In genomic region chr3:53227866-53228265, GRCm38 (mm10) we compare ENCODE assay signal across 20 mouse cellular contexts.
DNase-seq lines count a peak whose midpoint lies in the region; TF ChIP-seq lines count a peak whose summit lies in the region.
"Had no signal": no experiment of that assay in that cellular context is flagged by ENCODE, and none has a peak within 500 bp of the region (broad histone marks: within the 10 kb centered on the region; RNA-seq: fewer than 3 reads in every experiment).

No protein-coding gene starts in this region.

- H3K27ac ChIP-seq in gastrocnemius, adult 2 months, result peak overlapping the region; percentile 24; the same call in 1 of the 2 replicates
- H3K27ac ChIP-seq in heart, adult 2 months, result no peak overlapping the region

- peaks cover 11% of the 10 kb centered on the region for H3K4me1 ChIP-seq in heart, adult 2 months (ENCODE audit: control insufficient read depth, insufficient read depth, low read length)

- H3ac ChIP-seq in C2C12 (ENCODE audit: control insufficient read depth, insufficient read length, low read depth) (no peak overlapping the region), myocyte (ENCODE audit: control insufficient read depth, insufficient read length) (no peak overlapping the region)

- H3K36me3 ChIP-seq in C2C12 (ENCODE audit: control insufficient read depth, insufficient read depth) (no peaks in the 10 kb centered on the region), myocyte (ENCODE audit: control insufficient read depth, insufficient read depth) (peaks cover 4% of the 10 kb centered on the region)
- H3K36me3 ChIP-seq in heart, adult 2 months (ENCODE audit: control insufficient read depth, insufficient read depth, low read length), result peaks cover 2% of the 10 kb centered on the region; the same call in 1 of the 2 replicates
- H3K36me3 ChIP-seq: G1E had no signal

- H3K79me3 ChIP-seq in C2C12 (ENCODE audit: low read depth), result no peaks in the 10 kb centered on the region

- no peak for TF ChIP-seq POLR2A in myocyte (IDR thresholded peaks at IDR 0.05; ENCODE audit: insufficient read length, low read depth)
- TF ChIP-seq POLR2A in heart, adult 2 months (IDR thresholded peaks at IDR 0.05; ENCODE audit: insufficient read depth, low read depth, low read length), result no peak

- TF ChIP-seq EP300 in heart, adult 2 months (IDR thresholded peaks at IDR 0.05; ENCODE audit: insufficient read depth, low read depth, low read length), result no peak

- H3K79me2 ChIP-seq in C2C12 (ENCODE audit: control insufficient read depth, insufficient read depth), result no peaks in the 10 kb centered on the region
- H3K79me2 ChIP-seq in myocyte (ENCODE audit: control insufficient read depth, insufficient read depth), result no peaks in the 10 kb centered on the region
- H3K79me2 ChIP-seq in heart, adult 2 months (replicated peaks; ENCODE audit: control insufficient read depth, insufficient read depth, low read length), result no peaks in the 10 kb centered on the region

- H3K9ac ChIP-seq in heart, adult 2 months (ENCODE audit: low read depth, low read length), result no peak overlapping the region

- intact Hi-C loops in gastrocnemius, adult 2 months (cut with DNase I), result no loop called here
- intact Hi-C loops in gastrocnemius, postnatal 14 days (cut with DNase I; ENCODE audit: low total_unique reads), result no loop called here
- intact Hi-C loops in heart, adult 2 months (cut with DNase I), result no loop called here

- H3K4me2 ChIP-seq in myocyte (ENCODE audit: low read depth), result no peak overlapping the region

- no peak for DNase-seq in gastrocnemius, adult 2 months
- DNase-seq in gastrocnemius, postnatal 14 days, result no peak
- DNase-seq in adrenal gland, postnatal 14 days, result no peak
- no peak for DNase-seq in heart, adult 2 months
- DNase-seq: adrenal gland, adult 2 months; adrenal gland, adult 8-10 months; adrenal gland, postnatal 10 days; adrenal gland, postnatal 25 days; adrenal gland, postnatal 36 days; B cell, adult 2 months; cerebellum, adult 11 months; cerebellum, adult 11-12 months; cerebellum, adult 18-20 months; cerebellum, adult 2 months; cerebellum, adult 8-10 months had no signal

- no peak overlapping the region for H3K4me3 ChIP-seq in gastrocnemius, adult 2 months
- H3K4me3 ChIP-seq in C2C12 (ENCODE audit: insufficient read depth, poor library complexity, severe bottlenecking) (no peak overlapping the region), myocyte (no peak overlapping the region)
- H3K4me3 ChIP-seq in heart, adult 2 months, result no peak overlapping the region

- no peak for TF ChIP-seq CTCF in gastrocnemius, adult 2 months (IDR thresholded peaks at IDR 0.05)
- TF ChIP-seq CTCF in C2C12 (IDR thresholded peaks at IDR 0.05; ENCODE audit: control insufficient read depth, insufficient read depth, insufficient read length), result no peak
- no peak for TF ChIP-seq CTCF in heart, adult 2 months (IDR thresholded peaks at IDR 0.05)

- H3K27me3 ChIP-seq in C2C12 (ENCODE audit: control insufficient read depth, insufficient read depth, insufficient read length) (no peaks in the 10 kb centered on the region), myocyte (ENCODE audit: control insufficient read depth, insufficient read depth, insufficient read length) (no peaks in the 10 kb centered on the region)
- H3K27me3 ChIP-seq in heart, adult 2 months (ENCODE audit: control insufficient read depth, insufficient read depth, low read length), result no peaks in the 10 kb centered on the region
- H3K27me3 ChIP-seq: CH12.LX, Patski had no signal

TF ChIP-seq in C2C12, 6 proteins besides CTCF, POLR2A, EP300 and RAD21:
- TF ChIP-seq USF1 (IDR thresholded peaks at IDR 0.05; ENCODE audit: low read depth), result no peak
- TF ChIP-seq MYOD1 (IDR thresholded peaks at IDR 0.05; ENCODE audit: control insufficient read depth, insufficient read length, low read depth), result peak; percentile 91

TF ChIP-seq in myocyte, 11 proteins besides CTCF, POLR2A, EP300 and RAD21:
- TF ChIP-seq MAX (IDR thresholded peaks at IDR 0.05; ENCODE audit: low read depth) (no peak), REST (IDR thresholded peaks at IDR 0.05; ENCODE audit: insufficient read depth, insufficient read length) (no peak), MYOD1 (IDR thresholded peaks at IDR 0.05; ENCODE audit: control insufficient read depth in 1 of 3, insufficient read length in 2 of 3, low read depth in 2 of 3) (peak in 2 of 3 experiments; percentile 58 to 72), CEBPB (IDR thresholded peaks at IDR 0.05; ENCODE audit: insufficient read depth, poor library complexity, severe bottlenecking) (no peak), POLR2AphosphoS2 (IDR thresholded peaks at IDR 0.05; ENCODE audit: insufficient read length, low read depth) (no peak), MYOG (IDR thresholded peaks at IDR 0.05; ENCODE audit: control insufficient read depth in 1 of 3, insufficient read depth in 1 of 3, insufficient read length in 2 of 3, low read depth in 2 of 3) (no peak), SRF (IDR thresholded peaks at IDR 0.05; ENCODE audit: control insufficient read depth, insufficient read length, low read depth) (no peak), TCF3 (IDR thresholded peaks at IDR 0.05; ENCODE audit: insufficient read length, low read depth) (no peak), TCF12 (IDR thresholded peaks at IDR 0.05; ENCODE audit: insufficient read depth, poor library complexity, severe bottlenecking) (peak; percentile 25), USF1 (IDR thresholded peaks at IDR 0.05; ENCODE audit: low read depth) (no peak), E2F4 (IDR thresholded peaks at IDR 0.05; ENCODE audit: insufficient read depth) (no peak)
TF ChIP-seq in myocyte: peak in this region for 2.
